8 mouse cellular contexts compared by ENCODE assay signal in the genomic region with DNA sequence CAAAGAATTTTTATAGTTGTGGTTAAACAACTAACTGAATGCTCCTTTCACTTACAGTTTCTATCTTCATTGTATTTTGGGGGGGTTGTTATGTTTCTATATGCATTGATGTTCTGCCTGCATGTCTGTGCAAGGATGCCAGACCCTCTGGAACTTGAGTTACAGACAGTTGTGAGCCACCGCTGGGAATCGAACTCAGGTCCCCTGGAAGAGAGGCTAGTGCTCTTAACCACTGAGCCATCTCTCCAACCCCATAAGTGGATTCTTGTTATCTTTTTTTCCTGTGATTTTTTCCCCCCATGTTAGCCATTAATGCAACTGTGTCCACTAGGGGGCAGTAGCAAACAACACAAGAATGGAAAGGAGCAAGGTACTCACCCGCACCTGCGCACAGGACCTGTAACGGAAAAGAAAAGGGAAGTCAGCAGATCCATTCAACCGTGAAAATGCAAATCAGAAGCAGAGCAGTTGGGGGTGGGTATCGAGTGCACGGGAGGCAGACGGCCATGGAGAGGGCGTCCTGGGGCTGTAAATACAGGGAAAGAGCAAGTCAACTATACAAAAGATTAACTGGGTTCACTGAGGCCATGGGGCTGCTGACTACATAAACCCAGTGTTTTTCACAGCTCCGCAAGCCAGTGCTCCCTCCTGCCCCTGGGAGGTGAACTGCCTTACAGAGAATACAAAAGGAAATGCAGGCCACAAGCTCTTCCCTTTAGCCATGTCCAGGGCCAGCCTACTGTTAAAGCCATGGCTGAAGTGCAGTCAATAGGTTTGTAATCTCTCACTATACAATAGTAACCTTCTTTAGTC.
A peak's percentile ranks its signal among the peaks of the same experiment; 100 is the strongest.
DNase-seq lines count a peak whose midpoint lies in the region.

No protein-coding gene starts in this region.

- H3K9me3 ChIP-seq in megakaryocyte, embryonic 14.5 days = no peaks in the 10 kb centered on the region

- DNase-seq in adrenal gland, adult 18-20 months (ENCODE audit: low spot score in 2 of 2) = peak; percentile 68 to 77
- peak; percentile 94 for DNase-seq in embryo, embryonic 10 days (ENCODE audit: low spot score)
- DNase-seq in gastrocnemius, postnatal 10 days = peak; percentile 76
- DNase-seq in induced T-regulatory cell, adult 2 months (ENCODE audit: low read depth) = peak; percentile 97
- peak; percentile 65 to 66 for DNase-seq in left cerebral cortex, adult 8-10 months (ENCODE audit: low spot score in 2 of 2)
- DNase-seq in right cerebral cortex, adult 2 months (ENCODE audit: low spot score in 2 of 2) = peak; percentile 87 to 94
- peak; percentile 82 for DNase-seq in urinary bladder, postnatal 25 days (ENCODE audit: low spot score)

- peaks cover 86% of the 10 kb centered on the region for H3K4me1 ChIP-seq in megakaryocyte, embryonic 14.5 days

- H3K36me3 ChIP-seq in megakaryocyte, embryonic 14.5 days (replicated peaks; ENCODE audit: low read length) = peaks cover 88% of the 10 kb centered on the region

- H3K4me3 ChIP-seq in megakaryocyte, embryonic 14.5 days (replicated peaks) = peak overlapping the region; percentile 88

- H3K27me3 ChIP-seq in megakaryocyte, embryonic 14.5 days (replicated peaks) = no peaks in the 10 kb centered on the region

Comparison
In these comparisons a context has a peak if more than half of its experiments do, and no peak if none do; other contexts are left out.
1. Peak in every context shown above with its lines: DNase-seq and H3K4me3 ChIP-seq.